Mouse (Mus musculus): ENCODE data around the gene 2210408I21Rik. TPM values are rescaled to one million over a fixed set of nuclear protein-coding genes. Genes with fewer than 3 reads are reported as not detected.
A peak's percentile ranks its signal among the peaks of the same experiment; 100 is the strongest.

The 2210408I21Rik gene
- polyA plus RNA-seq, 1 experiment from 2014 or later: 11.4 TPM

GRCm38 (mm10) chr13:77326174-77326959, 191.0 kb downstream of the 2210408I21Rik start:
- no peak overlapping the region for H3K27ac ChIP-seq
- WGBS: 69% methylated on average over 5 of the region's 5 CpGs
- H3K4me2 ChIP-seq (replicated peaks): no peak overlapping the region
- H3K4me3 ChIP-seq: no peak overlapping the region
- no peak overlapping the region for H3K9ac ChIP-seq
- H3K9me3 ChIP-seq: no peaks in the 10 kb centered on the region
- H3K4me1 ChIP-seq: no peaks in the 10 kb centered on the region
- H3K36me3 ChIP-seq: no peaks in the 10 kb centered on the region
- no peak for ATAC-seq (ENCODE audit: low FRiP score, low read depth)
- no peaks in the 10 kb centered on the region for H3K27me3 ChIP-seq (replicated peaks)

GRCm38 (mm10) chr13:77342097-77342496, 206.8 kb downstream of the 2210408I21Rik start:
- H3K4me2 ChIP-seq (replicated peaks): no peak overlapping the region
- ATAC-seq (ENCODE audit: low FRiP score, low read depth): no peak
- 79% methylated on average over 2 of the region's 2 CpGs for WGBS

GRCm38 (mm10) chr13:77385448-77385970, 250.2 kb downstream of the 2210408I21Rik start:
- no peak for ATAC-seq (ENCODE audit: low FRiP score, low read depth)
- H3K4me1 ChIP-seq: no peaks in the 10 kb centered on the region; the same call in 1 of the 2 replicates
- H3K9me3 ChIP-seq: no peaks in the 10 kb centered on the region
- H3K4me3 ChIP-seq: no peak overlapping the region
- no peak overlapping the region for H3K4me2 ChIP-seq (replicated peaks)
- no peak overlapping the region for H3K9ac ChIP-seq
- H3K36me3 ChIP-seq: no peaks in the 10 kb centered on the region
- H3K27ac ChIP-seq: no peak overlapping the region
- 71% methylated on average over 3 of the region's 3 CpGs for WGBS
- no peaks in the 10 kb centered on the region for H3K27me3 ChIP-seq (replicated peaks)

More at GRCm38 (mm10) chr13:77342097-77342496, 206.8 kb downstream of the 2210408I21Rik start:
- no peaks in the 10 kb centered on the region for H3K27me3 ChIP-seq (replicated peaks)
- no peak overlapping the region for H3K9ac ChIP-seq
- H3K9me3 ChIP-seq: no peaks in the 10 kb centered on the region
- no peaks in the 10 kb centered on the region for H3K36me3 ChIP-seq
- no peaks in the 10 kb centered on the region for H3K4me1 ChIP-seq
- H3K27ac ChIP-seq: no peak overlapping the region
- no peak overlapping the region for H3K4me3 ChIP-seq

DNA sequence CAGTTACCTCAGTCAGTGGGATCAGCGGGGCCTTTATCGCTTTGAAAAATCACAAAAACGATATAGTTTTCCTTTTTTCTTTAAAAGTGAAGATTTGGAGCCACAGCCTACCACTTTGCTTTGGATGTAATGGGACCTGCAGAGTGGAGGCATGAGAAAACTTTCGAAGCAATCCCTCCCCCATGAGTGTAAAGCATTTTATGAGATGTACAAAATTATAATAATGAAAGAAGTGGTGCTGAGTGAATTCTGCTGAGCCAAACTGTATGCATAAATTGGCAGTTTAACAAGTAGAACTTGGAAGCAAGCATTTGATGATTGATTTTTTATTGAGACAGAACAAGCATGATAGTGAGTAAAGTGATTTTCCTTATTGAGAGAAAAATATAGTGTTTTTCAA, 250.7 kb downstream of the 2210408I21Rik start:
- H3K36me3 ChIP-seq: no peaks in the 10 kb centered on the region
- no peaks in the 10 kb centered on the region for H3K27me3 ChIP-seq (replicated peaks)
- H3K27ac ChIP-seq: no peak overlapping the region
- no peaks in the 10 kb centered on the region; the same call in 1 of the 2 replicates for H3K4me1 ChIP-seq
- H3K4me3 ChIP-seq: no peak overlapping the region
- H3K4me2 ChIP-seq (replicated peaks): no peak overlapping the region
- no peak overlapping the region for H3K9ac ChIP-seq
- no peaks in the 10 kb centered on the region for H3K9me3 ChIP-seq
- ATAC-seq (ENCODE audit: low FRiP score, low read depth): no peak
- WGBS: 90% methylated on average over 4 of the region's 4 CpGs

- no peaks in the 10 kb centered on the region for H3K36me3 ChIP-seq
- H3K9me3 ChIP-seq: no peaks in the 10 kb centered on the region
- H3K4me1 ChIP-seq: no peaks in the 10 kb centered on the region; the same call in 1 of the 2 replicates
- no peak overlapping the region for H3K9ac ChIP-seq
- H3K27ac ChIP-seq: no peak overlapping the region
- ATAC-seq (ENCODE audit: low FRiP score, low read depth): no peak
- WGBS: 62% methylated on average over 4 of the region's 4 CpGs
- no peak overlapping the region for H3K4me3 ChIP-seq
- no peak overlapping the region for H3K4me2 ChIP-seq (replicated peaks)
- no peaks in the 10 kb centered on the region for H3K27me3 ChIP-seq (replicated peaks)
Measured at GRCm38 (mm10) chr13:77388148-77388547, 252.8 kb downstream of the 2210408I21Rik start.

GRCm38 (mm10) chr13:77389209-77389608, 253.9 kb downstream of the 2210408I21Rik start:
- Histone ChIP-seq H3K4me3 (no peak overlapping the region), H3K27ac (no peak overlapping the region), H3K4me2 (replicated peaks) (no peak overlapping the region), H3K36me3 (no peaks in the 10 kb centered on the region), H3K4me1 (no peaks in the 10 kb centered on the region; the same call in 1 of the 2 replicates), H3K9ac (no peak overlapping the region), H3K27me3 (replicated peaks) (no peaks in the 10 kb centered on the region), H3K9me3 (no peaks in the 10 kb centered on the region)
- ATAC-seq (ENCODE audit: low FRiP score, low read depth): no peak

- Histone ChIP-seq H3K4me2 (replicated peaks) (no peak overlapping the region), H3K36me3 (no peaks in the 10 kb centered on the region), H3K4me1 (0 out of 2 replicates have a peak, but pooled peaks cover 3% of the 10 kb centered on the region), H3K9me3 (no peaks in the 10 kb centered on the region), H3K27me3 (replicated peaks) (no peaks in the 10 kb centered on the region), H3K4me3 (no peak overlapping the region), H3K27ac (no peak overlapping the region), H3K9ac (no peak overlapping the region)
- WGBS: 76% methylated on average over 2 of the region's 2 CpGs
- ATAC-seq (ENCODE audit: low FRiP score, low read depth): 0 out of 2 replicates have a peak, but pooled peaks have one; percentile 12
Measured at GRCm38 (mm10) chr13:77396374-77396773, 261.0 kb downstream of the 2210408I21Rik start.

- ATAC-seq (ENCODE audit: low FRiP score, low read depth): peak; percentile 30; the same call in 1 of the 2 replicates
- Histone ChIP-seq H3K27me3 (replicated peaks) (no peaks in the 10 kb centered on the region), H3K27ac (no peak overlapping the region), H3K4me1 (0 out of 2 replicates have a peak, but pooled peaks cover 3% of the 10 kb centered on the region), H3K9me3 (no peaks in the 10 kb centered on the region), H3K4me2 (replicated peaks) (no peak overlapping the region), H3K9ac (no peak overlapping the region), H3K4me3 (no peak overlapping the region), H3K36me3 (no peaks in the 10 kb centered on the region)
- 48% methylated on average over 5 of the region's 5 CpGs for WGBS
Measured at GRCm38 (mm10) chr13:77396981-77397380, 261.6 kb downstream of the 2210408I21Rik start.

GRCm38 (mm10) chr13:77397646-77398045, 262.3 kb downstream of the 2210408I21Rik start:
- no peaks in the 10 kb centered on the region for H3K27me3 ChIP-seq (replicated peaks)
- H3K4me1 ChIP-seq: 0 out of 2 replicates have a peak, but pooled peaks cover 3% of the 10 kb centered on the region
- H3K4me3 ChIP-seq: no peak overlapping the region
- no peak overlapping the region for H3K27ac ChIP-seq
- no peaks in the 10 kb centered on the region for H3K36me3 ChIP-seq
- no peaks in the 10 kb centered on the region for H3K9me3 ChIP-seq
- no peak overlapping the region for H3K9ac ChIP-seq
- no peak for ATAC-seq (ENCODE audit: low FRiP score, low read depth)
- no peak overlapping the region for H3K4me2 ChIP-seq (replicated peaks)
- 87% methylated on average over 7 of the region's 7 CpGs for WGBS

GRCm38 (mm10) chr13:77398477-77398876, 263.1 kb downstream of the 2210408I21Rik start:
- no peak for ATAC-seq (ENCODE audit: low FRiP score, low read depth)
- no peak overlapping the region for H3K4me3 ChIP-seq
- no peak overlapping the region for H3K4me2 ChIP-seq (replicated peaks)
- 91% methylated on average over 3 of the region's 3 CpGs for WGBS
- H3K9ac ChIP-seq: no peak overlapping the region
- no peak overlapping the region for H3K27ac ChIP-seq
- no peaks in the 10 kb centered on the region for H3K9me3 ChIP-seq
- no peaks in the 10 kb centered on the region for H3K27me3 ChIP-seq (replicated peaks)
- no peaks in the 10 kb centered on the region for H3K36me3 ChIP-seq
- H3K4me1 ChIP-seq: 0 out of 2 replicates have a peak, but pooled peaks cover 3% of the 10 kb centered on the region

GRCm38 (mm10) chr13:77400762-77401161, 265.4 kb downstream of the 2210408I21Rik start:
- 0 out of 2 replicates have a peak, but pooled peaks cover 3% of the 10 kb centered on the region for H3K4me1 ChIP-seq
- H3K4me2 ChIP-seq (replicated peaks): no peak overlapping the region
- no peak overlapping the region for H3K27ac ChIP-seq
- H3K27me3 ChIP-seq (replicated peaks): no peaks in the 10 kb centered on the region
- H3K9me3 ChIP-seq: no peaks in the 10 kb centered on the region
- no peaks in the 10 kb centered on the region for H3K36me3 ChIP-seq
- 83% methylated on average over 2 of the region's 2 CpGs for WGBS
- ATAC-seq (ENCODE audit: low FRiP score, low read depth): no peak
- H3K9ac ChIP-seq: no peak overlapping the region
- H3K4me3 ChIP-seq: no peak overlapping the region

GRCm38 (mm10) chr13:77408530-77408929, 273.2 kb downstream of the 2210408I21Rik start:
- no peak overlapping the region for H3K27ac ChIP-seq
- H3K4me3 ChIP-seq: no peak overlapping the region
- no peaks in the 10 kb centered on the region for H3K27me3 ChIP-seq (replicated peaks)
- no peaks in the 10 kb centered on the region for H3K4me1 ChIP-seq
- H3K4me2 ChIP-seq (replicated peaks): no peak overlapping the region
- H3K9ac ChIP-seq: no peak overlapping the region
- WGBS: 79% methylated on average over 3 of the region's 3 CpGs
- ATAC-seq (ENCODE audit: low FRiP score, low read depth): no peak
- H3K36me3 ChIP-seq: no peaks in the 10 kb centered on the region
- H3K9me3 ChIP-seq: no peaks in the 10 kb centered on the region

Measured in neural tube, embryonic 12.5 days (tissue).